Mouse (Mus musculus) embryonic facial prominence, embryonic 13.5 days (tissue): ENCODE results near the gene Zbtb34. TPM values are rescaled to one million over a fixed set of nuclear protein-coding genes. Genes with fewer than 3 reads are reported as not detected.

Source experiments
- ATAC-seq: fragments of 200-750 bp; cut with Nextera tagmentation; 2 replicates; pipeline ENCODE4 v1.8.0; 2017; ENCODE audit warnings: low read depth; ENCODE audit not compliant: insufficient number of reproducible peaks, insufficient read depth, low FRiP score, low TSS enrichment
- H3K27ac ChIP-seq: fragments of 300-500 bp; sonication (generic); 2 replicates; pipeline ENCODE4 v1.5.1; 2015; ENCODE audit warnings: moderate library complexity, mild to moderate bottlenecking, inconsistent platforms
- H3K27me3 ChIP-seq: fragments of 300-500 bp; sonication (generic); 2 replicates; pipeline ENCODE4 v1.6.1; 2015; ENCODE audit warnings: mild to moderate bottlenecking, inconsistent platforms
- H3K36me3 ChIP-seq: fragments of 300-500 bp; sonication (generic); 2 replicates; pipeline ENCODE4 v1.6.1; 2015; ENCODE audit warnings: mild to moderate bottlenecking, inconsistent platforms
- H3K4me1 ChIP-seq: fragments of 300-500 bp; sonication (generic); 2 replicates; pipeline ENCODE4 v1.6.1; 2015; ENCODE audit warnings: inconsistent platforms
- H3K4me2 ChIP-seq: fragments of 300-500 bp; sonication (generic); 2 replicates; pipeline ENCODE4 v1.6.1; 2015; ENCODE audit warnings: moderate library complexity, mild to moderate bottlenecking, inconsistent platforms
- H3K4me3 ChIP-seq: fragments of 300-500 bp; sonication (generic); 2 replicates; pipeline ENCODE4 v1.5.1; 2015; ENCODE audit warnings: mild to moderate bottlenecking, inconsistent platforms
- H3K9ac ChIP-seq: fragments of 300-500 bp; sonication (generic); 2 replicates; pipeline ENCODE4 v1.6.1; 2015; ENCODE audit warnings: mild to moderate bottlenecking, inconsistent platforms
- H3K9me3 ChIP-seq: fragments of 300-500 bp; sonication (generic); 2 replicates; pipeline ENCODE4 v1.6.1; 2016; ENCODE audit warnings: inconsistent platforms
- WGBS: fragments of 180-500 bp; shearing (Covaris S2); methylation state at CpG from one replicate; pipeline ENCODE4 v1.1.7; 2015; ENCODE audit warnings: mixed read lengths; 5-methylcytosine and 5-hydroxymethylcytosine counted together
- polyA plus RNA-seq: library from polyadenylated mRNA; unstranded; fragments of >200 nt; fragmentation: Nextera tagmentation; extraction: Ambion mirVana; gene quantifications from 2 replicates; pipeline ENCODE4 v1.2.1, GENCODE M21; 2015

The Zbtb34 gene
- polyA plus RNA-seq, 1 experiment from 2014 or later: 7.6 TPM

DNA sequence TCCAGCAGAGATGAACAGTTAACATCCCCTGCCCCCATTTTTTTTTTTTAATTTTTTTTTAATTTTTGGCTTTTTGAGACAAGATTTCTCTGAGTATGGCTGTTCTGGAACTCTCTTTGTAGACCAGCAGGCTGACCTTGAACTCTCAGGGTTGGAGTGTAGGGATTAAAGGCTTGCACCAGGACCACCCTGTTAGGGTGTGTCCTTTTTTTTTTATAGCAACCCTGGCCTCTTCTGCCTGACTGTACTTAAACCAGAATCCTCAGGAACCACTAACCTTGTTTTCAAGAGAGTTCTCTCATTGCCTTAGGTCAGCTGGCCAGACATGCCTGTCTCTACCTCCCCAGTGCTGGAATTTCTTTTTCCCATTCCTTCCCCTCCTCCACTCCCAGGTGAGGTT is 13.7 kb upstream of the Zbtb34 start:
- H3K27me3 ChIP-seq: peaks cover 8% of the 10 kb centered on the region; the same call in 1 of the 2 replicates
- peaks cover 21% of the 10 kb centered on the region for H3K36me3 ChIP-seq
- no peak overlapping the region for H3K9ac ChIP-seq
- H3K4me1 ChIP-seq: peaks cover 1% of the 10 kb centered on the region; the same call in 1 of the 2 replicates
- ATAC-seq: no peak
- no peak overlapping the region for H3K4me2 ChIP-seq
- H3K27ac ChIP-seq: 0 out of 2 replicates have a peak overlapping the region, but pooled peaks have one; percentile 22
- no peaks in the 10 kb centered on the region for H3K9me3 ChIP-seq
- no peak overlapping the region for H3K4me3 ChIP-seq

DNA sequence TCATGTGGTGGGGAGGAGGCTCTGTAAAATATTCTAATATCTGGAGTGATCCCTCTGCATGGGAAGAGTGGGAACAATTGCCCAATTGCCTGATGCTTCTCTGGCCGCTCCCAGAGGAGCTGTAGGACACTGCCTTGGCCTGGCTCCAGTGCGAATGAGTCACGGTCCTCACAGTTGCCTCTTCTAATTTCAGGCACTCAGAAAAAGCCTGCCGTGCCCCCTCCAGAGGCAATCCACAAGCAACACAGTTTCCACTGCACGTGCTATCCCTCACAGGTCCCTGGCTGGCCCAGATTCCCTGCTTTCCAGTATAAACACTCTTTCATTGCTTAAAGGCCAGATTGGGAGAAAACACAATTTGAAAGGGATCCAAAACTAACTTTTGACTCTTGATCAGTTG is 13.2 kb upstream of the Zbtb34 start:
- Histone ChIP-seq H3K27ac (no peak overlapping the region), H3K4me1 (peaks cover 6% of the 10 kb centered on the region), H3K4me3 (no peak overlapping the region), H3K9ac (no peak overlapping the region), H3K27me3 (peaks cover 13% of the 10 kb centered on the region; the same call in 1 of the 2 replicates), H3K9me3 (no peaks in the 10 kb centered on the region), H3K36me3 (peaks cover 16% of the 10 kb centered on the region), H3K4me2 (no peak overlapping the region)
- WGBS: 36% methylated on average over 5 of the region's 5 CpGs
- 0 out of 2 replicates have a peak, but pooled peaks have one; percentile 15 for ATAC-seq

DNA sequence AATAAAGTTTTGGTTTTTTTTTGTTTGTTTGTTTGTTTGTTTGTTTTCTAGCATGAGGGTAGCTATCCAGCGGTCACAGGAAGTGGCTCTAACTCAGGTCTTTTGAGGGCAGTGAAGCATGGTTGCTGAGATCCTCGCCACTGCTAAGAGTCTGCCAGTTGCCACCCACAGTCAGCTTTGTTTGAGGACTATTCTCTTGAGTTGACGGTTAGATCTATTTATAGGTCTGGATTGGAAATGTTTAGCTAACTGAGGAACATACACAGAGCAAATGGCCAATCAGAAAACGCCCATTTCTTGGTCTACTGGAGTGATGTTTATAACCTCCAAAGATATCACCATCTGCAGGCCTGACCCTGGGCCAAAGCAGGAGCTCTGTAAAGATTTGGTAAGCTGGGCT is 11.6 kb upstream of the Zbtb34 start:
- Histone ChIP-seq H3K9ac (no peak overlapping the region), H3K4me2 (no peak overlapping the region), H3K36me3 (no peaks in the 10 kb centered on the region), H3K4me1 (peaks cover 14% of the 10 kb centered on the region), H3K9me3 (no peaks in the 10 kb centered on the region), H3K27me3 (peaks cover 23% of the 10 kb centered on the region), H3K27ac (no peak overlapping the region), H3K4me3 (no peak overlapping the region)
- 65% methylated on average over 4 of the region's 4 CpGs for WGBS
- ATAC-seq: no peak

DNA sequence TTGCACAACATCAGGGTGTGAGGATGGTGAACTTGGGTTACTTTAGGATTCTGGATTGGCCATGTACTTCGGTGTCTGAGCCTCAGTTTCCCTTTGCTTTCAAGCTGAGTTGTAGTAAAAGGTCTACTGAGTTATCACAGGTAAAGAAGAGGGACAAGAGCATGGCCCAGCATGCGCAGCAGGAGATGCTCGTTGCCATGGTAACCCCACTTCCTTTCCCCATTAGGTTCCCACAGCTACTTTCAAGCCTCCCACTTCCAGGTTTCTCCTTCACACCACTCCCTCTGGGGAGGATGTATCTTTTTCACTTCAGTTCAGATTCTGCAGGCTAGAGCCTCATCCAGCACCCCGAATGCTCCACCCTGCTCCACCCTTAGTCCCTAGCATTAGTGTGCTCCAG is 9.8 kb upstream of the Zbtb34 start:
- 22% methylated on average over 4 of the region's 4 CpGs for WGBS
- H3K4me3 ChIP-seq: no peak overlapping the region

DNA sequence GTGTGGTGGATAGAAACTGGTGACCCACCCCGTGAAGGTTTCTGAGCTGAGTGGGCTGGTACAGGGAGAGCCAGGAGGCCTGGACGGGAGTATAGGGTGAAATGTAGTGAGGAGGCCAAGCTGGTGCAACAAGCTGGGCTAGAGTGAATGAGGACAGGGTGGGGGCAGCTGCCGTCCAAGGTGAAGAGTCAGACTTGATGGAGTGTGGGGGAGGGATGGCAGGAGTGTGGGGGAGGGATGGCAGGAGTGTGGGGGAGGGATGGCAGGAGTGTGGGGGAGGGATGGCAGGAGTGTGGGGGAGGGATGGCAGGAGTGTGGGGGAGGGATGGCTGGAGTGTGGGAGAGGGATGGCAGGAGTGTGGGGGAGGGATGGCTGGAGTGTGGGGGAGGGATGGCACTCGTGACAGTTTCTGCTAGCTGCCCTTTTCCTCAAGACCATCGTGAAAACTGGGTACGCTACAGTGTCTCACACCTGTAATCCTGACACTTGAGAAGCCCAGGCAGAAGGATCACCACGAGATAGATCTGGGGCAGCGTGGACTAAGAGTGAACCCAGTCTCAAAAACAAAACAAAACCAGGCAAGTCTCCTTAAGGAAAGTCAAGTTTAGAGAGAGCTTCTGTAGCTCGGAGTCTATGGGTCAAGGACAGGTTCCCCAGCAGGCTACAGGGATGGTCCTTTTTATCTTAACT is 9.0 kb upstream of the Zbtb34 start:
- H3K4me3 ChIP-seq: no peak overlapping the region
- no peak overlapping the region for H3K4me2 ChIP-seq
- H3K9me3 ChIP-seq: no peaks in the 10 kb centered on the region
- no peak overlapping the region for H3K27ac ChIP-seq
- H3K36me3 ChIP-seq: no peaks in the 10 kb centered on the region
- peaks cover 34% of the 10 kb centered on the region for H3K4me1 ChIP-seq
- peaks cover 30% of the 10 kb centered on the region for H3K27me3 ChIP-seq
- H3K9ac ChIP-seq: no peak overlapping the region
- 18% methylated on average over 9 of the region's 9 CpGs for WGBS
- no peak for ATAC-seq

More for the DNA sequence above, 9.8 kb upstream of the Zbtb34 start:
- Histone ChIP-seq H3K4me1 (peaks cover 26% of the 10 kb centered on the region), H3K9ac (no peak overlapping the region), H3K9me3 (no peaks in the 10 kb centered on the region), H3K36me3 (no peaks in the 10 kb centered on the region), H3K4me2 (no peak overlapping the region), H3K27me3 (peaks cover 30% of the 10 kb centered on the region), H3K27ac (no peak overlapping the region)
- no peak for ATAC-seq

DNA sequence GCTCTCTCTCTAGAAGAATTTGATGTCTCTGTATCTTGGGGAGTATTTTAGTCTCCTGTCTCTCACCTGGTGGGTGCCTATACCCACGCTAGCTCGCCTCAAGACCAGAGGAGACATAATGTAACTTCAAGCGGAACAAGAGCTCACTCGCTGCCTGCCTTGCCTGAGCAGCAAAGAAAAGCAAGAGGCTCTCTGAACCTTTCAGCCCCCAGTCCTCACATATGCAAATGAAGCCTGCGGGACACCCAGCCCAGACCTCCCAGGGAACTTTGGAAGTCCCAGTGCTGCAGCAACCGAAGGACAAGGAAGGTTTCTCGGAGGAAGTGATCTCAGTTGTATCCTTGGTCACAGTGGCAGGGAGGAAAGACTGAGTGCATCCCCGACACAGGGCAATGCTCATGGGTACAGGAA is 8.4 kb upstream of the Zbtb34 start:
- H3K27me3 ChIP-seq: peaks cover 30% of the 10 kb centered on the region
- H3K4me1 ChIP-seq: peaks cover 36% of the 10 kb centered on the region
- no peaks in the 10 kb centered on the region for H3K9me3 ChIP-seq
- H3K27ac ChIP-seq: no peak overlapping the region
- H3K36me3 ChIP-seq: no peaks in the 10 kb centered on the region
- no peak overlapping the region for H3K4me3 ChIP-seq
- H3K9ac ChIP-seq: no peak overlapping the region
- H3K4me2 ChIP-seq: no peak overlapping the region
- WGBS: 12% methylated on average over 8 of the region's 8 CpGs
- ATAC-seq: no peak

DNA sequence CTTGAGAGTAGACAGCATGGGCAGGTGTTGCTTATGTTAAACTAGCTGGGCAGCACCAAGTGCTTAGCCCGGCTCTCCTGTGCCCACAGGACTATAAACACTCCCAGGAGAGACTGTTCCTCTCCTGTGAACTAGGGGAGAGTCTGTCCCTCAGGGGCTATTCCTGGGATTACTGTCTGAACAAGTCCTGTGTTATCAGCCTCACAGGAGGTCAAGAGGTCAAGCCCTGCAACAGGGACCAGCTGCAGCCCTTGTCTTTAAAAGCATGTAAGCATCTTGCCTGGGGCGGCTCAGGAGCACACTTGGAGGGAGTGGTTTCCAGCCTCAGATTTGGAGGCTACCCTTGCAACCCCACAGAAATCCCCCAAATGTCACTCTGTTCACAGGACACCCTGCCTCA is 7.3 kb upstream of the Zbtb34 start:
- 17% methylated on average over 2 of the region's 2 CpGs for WGBS
- H3K4me2 ChIP-seq: no peak overlapping the region
- H3K4me1 ChIP-seq: peaks cover 36% of the 10 kb centered on the region
- ATAC-seq: no peak
- H3K27ac ChIP-seq: no peak overlapping the region
- peaks cover 30% of the 10 kb centered on the region for H3K27me3 ChIP-seq
- H3K36me3 ChIP-seq: no peaks in the 10 kb centered on the region
- H3K4me3 ChIP-seq: no peak overlapping the region
- no peaks in the 10 kb centered on the region for H3K9me3 ChIP-seq
- H3K9ac ChIP-seq: no peak overlapping the region

DNA sequence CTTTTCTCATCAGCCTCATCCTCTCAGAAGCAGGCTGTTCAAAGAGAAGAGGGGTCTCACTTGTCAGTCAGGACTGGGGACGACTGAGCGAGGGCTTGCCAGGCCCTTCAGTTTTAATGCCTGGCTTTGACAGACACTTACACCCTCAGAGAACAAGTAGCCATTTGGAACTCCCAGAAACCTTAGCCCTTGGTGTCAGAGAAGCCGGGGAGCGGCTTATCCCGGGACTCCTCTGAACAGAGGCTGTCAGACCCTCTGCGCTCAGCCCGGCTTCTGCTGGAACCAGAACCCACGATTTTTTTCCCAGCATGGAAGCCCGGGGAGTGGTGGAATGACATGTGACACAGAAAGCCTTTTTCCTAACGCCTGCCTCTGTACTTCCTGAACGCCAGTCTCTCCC is 6.1 kb upstream of the Zbtb34 start:
- ATAC-seq: no peak
- Histone ChIP-seq H3K9me3 (no peaks in the 10 kb centered on the region), H3K4me2 (no peak overlapping the region), H3K36me3 (no peaks in the 10 kb centered on the region), H3K27ac (no peak overlapping the region), H3K4me1 (peaks cover 36% of the 10 kb centered on the region), H3K27me3 (peaks cover 30% of the 10 kb centered on the region), H3K9ac (no peak overlapping the region), H3K4me3 (no peak overlapping the region)
- WGBS: 21% methylated on average over 11 of the region's 11 CpGs

DNA sequence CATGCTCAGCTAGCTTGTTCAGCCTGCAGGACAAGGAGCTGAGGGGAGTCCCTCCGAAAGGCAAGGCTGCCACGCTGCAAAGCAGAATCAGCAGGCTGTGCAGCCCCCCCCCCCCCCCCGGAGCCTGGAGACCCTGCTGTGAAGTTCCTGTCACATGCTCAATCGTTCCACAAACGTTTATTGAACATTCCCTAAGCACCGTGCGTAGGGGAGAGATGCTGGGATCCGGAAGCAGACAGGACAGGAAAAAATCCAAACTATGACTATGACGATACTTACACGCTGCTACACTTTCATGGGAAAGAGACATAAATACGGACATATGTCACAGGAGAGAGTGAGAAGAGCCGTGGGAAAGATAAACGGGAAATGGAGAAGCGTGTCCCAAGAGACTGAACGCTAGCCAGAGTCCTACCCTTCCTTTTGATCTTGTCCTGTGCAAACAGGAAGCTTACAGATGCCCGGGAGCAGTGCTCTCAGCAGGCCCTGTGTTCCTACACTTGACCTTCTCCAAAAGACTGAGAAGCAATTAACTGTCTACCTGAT is 5.0 kb upstream of the Zbtb34 start:
- peaks cover 39% of the 10 kb centered on the region for H3K4me1 ChIP-seq
- 2% methylated on average over 16 of the region's 16 CpGs for WGBS
- H3K27ac ChIP-seq: no peak overlapping the region

DNA sequence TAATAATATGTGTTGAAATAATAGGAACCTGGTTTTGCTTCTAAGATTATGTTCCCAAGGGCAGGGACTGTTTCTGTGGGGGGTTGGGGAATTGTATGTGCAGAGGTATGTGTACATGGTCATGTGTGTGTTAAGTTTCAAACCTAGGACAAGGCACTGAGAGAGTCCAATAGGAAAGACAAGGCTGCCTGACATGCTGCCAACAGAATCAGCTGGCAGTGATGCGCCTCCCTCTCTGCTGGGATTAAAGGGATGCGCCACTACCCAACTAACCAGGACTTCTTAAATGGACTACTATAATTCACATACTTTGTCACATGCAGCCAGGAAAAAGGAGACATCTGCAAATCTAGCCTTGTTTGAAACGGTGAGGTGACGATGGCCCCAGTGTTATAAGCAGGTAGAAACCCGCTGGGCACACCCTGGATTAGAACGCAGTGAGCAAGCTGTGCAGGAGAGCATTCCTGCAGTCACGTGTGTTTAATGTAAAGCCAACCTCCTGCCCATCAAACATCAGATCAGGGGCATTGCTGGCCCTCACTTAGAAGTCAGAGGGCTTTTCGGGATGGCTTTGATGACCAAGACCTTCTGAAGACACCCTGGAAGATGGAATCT is 4.0 kb upstream of the Zbtb34 start:
- peaks cover 40% of the 10 kb centered on the region for H3K4me1 ChIP-seq
- no peak for ATAC-seq
- no peaks in the 10 kb centered on the region for H3K36me3 ChIP-seq
- 36% methylated on average over 8 of the region's 8 CpGs for WGBS
- H3K9me3 ChIP-seq: no peaks in the 10 kb centered on the region
- no peak overlapping the region for H3K4me2 ChIP-seq
- H3K27me3 ChIP-seq: peaks cover 22% of the 10 kb centered on the region
- H3K9ac ChIP-seq: no peak overlapping the region
- no peak overlapping the region for H3K27ac ChIP-seq
- H3K4me3 ChIP-seq: no peak overlapping the region

More for the DNA sequence above, 5.0 kb upstream of the Zbtb34 start:
- Histone ChIP-seq H3K36me3 (no peaks in the 10 kb centered on the region), H3K4me2 (peak overlapping the region; percentile 53), H3K9ac (no peak overlapping the region), H3K9me3 (no peaks in the 10 kb centered on the region), H3K27me3 (peaks cover 30% of the 10 kb centered on the region), H3K4me3 (peak overlapping the region; percentile 18)
- no peak for ATAC-seq

DNA sequence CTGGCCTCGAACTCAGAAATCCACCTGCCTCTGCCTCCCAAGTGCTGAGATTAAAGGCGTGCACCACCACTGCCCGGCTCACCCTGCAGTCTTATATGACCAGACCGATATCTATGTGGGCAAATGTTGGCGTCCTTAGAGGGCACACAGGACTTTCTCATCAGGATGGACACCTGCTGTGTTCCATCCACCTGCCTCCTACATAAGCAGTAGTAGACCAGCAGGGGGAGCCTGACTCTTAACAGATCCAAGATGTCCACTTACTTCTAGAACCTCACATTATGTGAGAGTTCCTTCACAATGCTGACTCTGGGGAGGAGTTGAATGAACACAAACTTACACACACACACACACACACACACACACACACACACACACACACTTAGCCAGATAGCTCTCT is 1.8 kb upstream of the Zbtb34 start:
- H3K9ac ChIP-seq: no peak overlapping the region
- 56% methylated on average over 5 of the region's 5 CpGs for WGBS
- no peak overlapping the region for H3K4me2 ChIP-seq
- peaks cover 8% of the 10 kb centered on the region for H3K27me3 ChIP-seq
- no peaks in the 10 kb centered on the region for H3K9me3 ChIP-seq
- H3K4me1 ChIP-seq: peaks cover 45% of the 10 kb centered on the region
- H3K4me3 ChIP-seq: no peak overlapping the region
- no peak for ATAC-seq
- H3K27ac ChIP-seq: no peak overlapping the region
- H3K36me3 ChIP-seq: no peaks in the 10 kb centered on the region
